Mouse (Mus musculus): ENCODE measurements around the gene Olfr777. TPM values are rescaled to one million over a fixed set of nuclear protein-coding genes. Genes with fewer than 3 reads are reported as not detected.
"Not testable (repeated sequence)": the region's sequence is repeated elsewhere in the genome, so short reads cannot be mapped to it uniquely, and the experiment has no call there.

Olfr777 gene
- not detected for total RNA-seq (2021)

DNA sequence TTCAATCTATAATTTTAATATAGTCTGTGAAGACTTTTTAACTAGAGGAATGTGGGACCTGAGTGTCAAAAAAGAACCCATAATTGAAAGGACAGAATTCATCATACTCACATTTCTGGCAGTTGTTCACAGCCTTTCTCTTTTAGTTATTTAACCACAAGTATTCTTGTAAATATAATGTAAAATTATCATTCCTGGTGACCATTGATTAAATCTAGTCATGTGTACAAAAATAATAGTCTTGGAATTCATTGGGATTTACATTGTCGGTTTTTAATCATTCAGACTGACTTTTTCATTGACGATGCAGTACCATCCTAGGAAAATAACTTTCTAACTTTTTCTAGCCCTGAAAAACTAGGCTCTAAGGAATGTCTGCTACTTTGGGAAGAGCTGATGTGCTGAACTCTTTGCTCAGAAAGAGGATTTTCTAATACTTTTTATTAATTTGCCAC is at the start of gene Olfr777:
Olfr777 (minus strand) TSS at position 405 of the 455 bp plus-strand sequence.
- DNase-seq (ENCODE audit: extremely low spot score in 1 of 2, low spot score in 2 of 2): no peak
- intact Hi-C loops (cut with DNase I): no loop called here

DNA sequence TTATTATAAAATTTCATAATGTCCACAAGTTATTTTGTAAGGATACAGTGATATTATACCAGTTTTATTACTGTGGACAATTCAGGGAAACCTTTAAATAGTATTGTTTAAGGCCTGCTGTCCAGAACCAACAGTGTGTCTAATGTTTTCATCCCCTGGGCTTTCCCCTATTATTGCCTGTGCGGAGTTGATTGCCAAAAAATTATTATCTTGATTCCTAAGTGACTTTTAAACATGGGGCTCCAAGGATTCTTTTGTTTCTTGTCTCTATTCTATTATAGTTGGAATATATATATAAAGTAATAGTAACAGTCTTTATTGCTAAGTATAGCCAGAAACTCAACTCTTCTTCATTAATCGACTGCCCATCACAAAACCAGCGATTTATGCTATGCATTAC is 46.5 kb upstream of the Olfr777 start, which contains the start of gene Olfr780:
Olfr780 (plus strand) TSS at position 301 of the 400 bp plus-strand sequence.
- intact Hi-C loops (cut with DNase I): no loop called here
- DNase-seq (ENCODE audit: extremely low spot score in 1 of 2, low spot score in 2 of 2): no peak

DNA sequence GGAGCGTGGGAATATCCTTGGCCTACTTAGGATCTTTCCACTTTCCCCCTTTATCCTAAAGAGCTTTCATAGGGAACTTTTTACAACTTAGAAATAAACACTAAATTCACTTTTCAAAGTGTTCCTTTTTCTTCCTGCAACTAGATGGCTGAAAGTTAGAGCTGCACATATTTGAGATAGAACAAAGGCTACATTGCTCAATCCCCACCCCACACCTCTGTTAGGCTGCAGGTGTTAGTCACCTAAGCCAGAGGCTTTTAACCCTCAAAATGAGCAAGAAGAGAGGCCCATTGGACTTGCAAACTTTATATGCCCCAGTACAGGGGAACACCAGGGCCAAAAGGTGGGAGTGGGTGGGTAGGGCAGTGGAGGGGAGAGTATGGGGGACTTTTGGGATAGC is 42.2 kb upstream of the Olfr777 start:
- intact Hi-C loops (cut with DNase I); DNase-seq (ENCODE audit: extremely low spot score in 1 of 2, low spot score in 2 of 2): not testable (repeated sequence)

DNA sequence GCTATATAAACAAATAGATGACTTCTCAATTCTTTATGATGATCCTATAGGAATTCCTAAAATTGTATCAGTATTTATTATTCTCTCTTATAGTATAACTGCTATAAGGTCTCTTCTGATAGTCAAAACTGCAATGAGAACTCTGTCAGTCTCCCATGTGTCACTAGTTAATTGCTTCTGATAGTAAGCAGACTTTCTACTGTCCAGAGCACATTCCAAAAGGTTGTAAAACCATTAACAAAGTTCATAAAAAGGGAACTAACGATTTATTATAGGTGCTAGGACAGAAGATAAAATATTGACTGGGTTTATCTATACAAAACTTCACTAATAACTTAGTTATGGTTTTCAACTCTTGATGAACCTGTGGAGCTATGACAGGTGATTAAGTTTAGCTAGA is 41.7 kb upstream of the Olfr777 start:
- DNase-seq (ENCODE audit: extremely low spot score in 1 of 2, low spot score in 2 of 2); intact Hi-C loops (cut with DNase I): not testable (repeated sequence)

DNA sequence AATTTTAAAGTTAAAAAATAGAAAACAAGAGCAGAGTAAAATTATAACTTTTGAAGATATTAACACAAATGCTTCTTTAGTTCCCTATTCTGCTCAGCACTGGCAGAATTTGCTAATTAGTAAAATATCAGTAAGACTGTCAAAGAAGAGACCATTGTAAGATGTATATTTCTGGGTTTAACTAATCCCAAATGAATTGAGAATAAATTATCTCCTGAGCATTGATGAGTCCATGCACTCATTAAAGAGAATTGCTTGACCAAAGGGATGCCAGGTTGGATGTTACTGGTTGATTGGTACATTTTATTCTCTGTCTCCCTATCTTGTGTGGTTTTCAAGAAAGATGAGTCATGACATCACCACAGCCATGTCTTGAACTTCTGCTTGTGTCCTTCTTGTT is 12.5 kb downstream of the Olfr777 start, which contains the start of gene Olfr776:
Olfr776 (plus strand) TSS at position 301 of the 400 bp plus-strand sequence.
- DNase-seq (ENCODE audit: extremely low spot score in 1 of 2, low spot score in 2 of 2): no peak
- intact Hi-C loops (cut with DNase I): no loop called here

DNA sequence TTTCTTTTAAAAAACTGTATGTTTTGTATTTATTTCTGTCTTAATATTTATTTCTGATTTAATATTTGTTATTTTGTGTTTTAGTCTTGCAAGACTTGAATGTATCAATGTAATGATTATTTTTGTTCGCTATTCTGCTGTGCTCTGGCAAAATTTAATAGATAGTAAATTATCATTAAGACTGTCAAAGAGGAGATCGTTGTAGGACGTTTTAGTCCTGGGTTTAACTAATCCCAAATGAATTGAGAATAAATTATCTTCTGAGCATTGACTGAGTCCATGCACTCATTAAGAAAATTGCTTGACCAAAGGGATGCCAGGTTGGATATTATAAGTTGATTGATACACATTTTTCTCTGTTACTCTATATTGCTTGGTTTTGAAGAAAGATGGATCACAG is 23.2 kb downstream of the Olfr777 start, which contains the start of gene Olfr775:
Olfr775 (plus strand) TSS at position 301 of the 400 bp plus-strand sequence.
- intact Hi-C loops (cut with DNase I): no loop called here
- DNase-seq (ENCODE audit: extremely low spot score in 1 of 2, low spot score in 2 of 2): no peak

DNA sequence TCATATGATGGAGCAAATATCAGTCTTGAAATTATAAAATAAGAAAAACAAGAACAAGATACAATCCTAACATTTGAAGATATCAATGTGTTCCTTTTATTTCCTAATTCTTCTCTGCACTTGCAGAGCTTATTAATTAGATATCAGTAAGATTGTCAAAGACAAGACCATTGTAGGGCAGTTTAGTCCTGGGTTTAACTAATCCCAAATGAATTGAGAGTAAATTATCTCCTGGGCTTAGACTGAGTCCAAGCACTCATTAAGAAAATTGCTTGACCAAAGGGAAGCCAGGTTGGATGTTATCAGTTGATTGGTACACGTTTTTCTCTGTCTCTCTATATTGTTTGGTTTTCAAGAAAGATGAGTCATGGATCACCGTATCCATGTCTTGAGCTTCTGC is 35.4 kb downstream of the Olfr777 start, which contains the start of gene Olfr774:
Olfr774 (plus strand) TSS at position 301 of the 400 bp plus-strand sequence.
- intact Hi-C loops (cut with DNase I): no loop called here
- DNase-seq (ENCODE audit: extremely low spot score in 1 of 2, low spot score in 2 of 2): no peak

DNA sequence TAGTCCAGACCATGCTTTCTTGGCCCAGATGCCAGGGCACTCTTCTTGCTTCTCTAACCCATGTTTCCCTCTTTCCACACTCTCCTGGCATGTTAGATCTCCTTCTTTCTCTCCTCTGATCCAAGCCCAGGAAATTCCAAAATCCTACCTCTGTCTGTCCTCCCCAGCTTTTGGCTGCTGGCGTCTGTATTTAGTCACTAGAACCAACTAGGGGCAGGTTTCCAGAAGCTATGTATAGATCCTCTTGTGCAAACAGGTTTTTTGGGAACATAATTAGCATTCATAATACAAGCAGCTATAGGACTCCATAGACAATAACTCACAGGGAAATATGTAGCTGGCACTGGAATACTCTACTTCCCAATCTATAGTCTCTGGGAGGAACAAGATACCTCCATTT is 40.5 kb downstream of the Olfr777 start:
- intact Hi-C loops (cut with DNase I): no loop called here
- DNase-seq (ENCODE audit: extremely low spot score in 1 of 2, low spot score in 2 of 2): no peak

Other genes with a start within 250 kb of the Olfr777 start
- gene Olfr764-ps1, start 231.6 kb downstream of the Olfr777 start, total RNA-seq (2021): not detected
- not detected for gene Olfr765, start 221.5 kb downstream of the Olfr777 start, total RNA-seq (2021)
- gene Olfr766-ps1, start 202.5 kb downstream of the Olfr777 start, total RNA-seq (2021): not detected
- gene Olfr767, start 188.6 kb downstream of the Olfr777 start, total RNA-seq (2021): not detected
- gene Olfr768, start 172.1 kb downstream of the Olfr777 start, total RNA-seq (2021): not detected
- not detected for gene Olfr769, start 153.6 kb downstream of the Olfr777 start, total RNA-seq (2021)
- not detected for gene Olfr770, start 132.5 kb downstream of the Olfr777 start, total RNA-seq (2021)
- gene Olfr771, start 106.7 kb downstream of the Olfr777 start, total RNA-seq (2021): not detected
- not detected for gene Olfr772, start 93.6 kb downstream of the Olfr777 start, total RNA-seq (2021)
- gene Olfr773, start 84.1 kb downstream of the Olfr777 start, total RNA-seq (2021): not detected
- not detected for gene Olfr774, start 35.3 kb downstream of the Olfr777 start, total RNA-seq (2021)
- gene Olfr775, start 23.1 kb downstream of the Olfr777 start, total RNA-seq (2021): not detected
- not detected for gene Olfr776, start 12.4 kb downstream of the Olfr777 start, total RNA-seq (2021)
- not detected for gene Olfr780, start 46.6 kb upstream of the Olfr777 start, total RNA-seq (2021)
- not detected for gene Olfr781, start 57.4 kb upstream of the Olfr777 start, total RNA-seq (2021)
- not detected for gene Olfr782, start 77.4 kb upstream of the Olfr777 start, total RNA-seq (2021)
- gene Olfr784, start 112.6 kb upstream of the Olfr777 start, total RNA-seq (2021): under 1 TPM; 0.22 to 0.24 TPM
- not detected for gene Olfr785, start 133.9 kb upstream of the Olfr777 start, total RNA-seq (2021)
- gene Olfr786, start 155.8 kb upstream of the Olfr777 start, total RNA-seq (2021): not detected
- not detected for gene Olfr787, start 190.4 kb upstream of the Olfr777 start, total RNA-seq (2021)
- not detected for gene Olfr788, start 199.5 kb upstream of the Olfr777 start, total RNA-seq (2021)
- gene Olfr789, start 213.3 kb upstream of the Olfr777 start, total RNA-seq (2021): not detected
- not detected for gene Olfr790, start 227.0 kb upstream of the Olfr777 start, total RNA-seq (2021)

All from left cerebral cortex, postnatal 10 days (tissue).